Mouse (Mus musculus) lung, adult 2 months (tissue): Measurements from ENCODE around the gene Zdhhc14.

Source experiments
- CTCF ChIP-seq: fragments of 200-500 bp; IDR thresholded peaks from 2 replicates; pipeline ENCODE4 v1.5.1; 2011; ENCODE audit warnings: mild to moderate bottlenecking, low read length, control low read depth; ENCODE audit not compliant: insufficient read depth
- POLR2A ChIP-seq: fragments of 200-500 bp; IDR thresholded peaks from 2 replicates; pipeline ENCODE4 v1.6.1; 2011; ENCODE audit warnings: low read depth, mild to moderate bottlenecking, control low read depth, low read length, borderline replicate concordance; ENCODE audit errors: extremely low read depth

DNA sequence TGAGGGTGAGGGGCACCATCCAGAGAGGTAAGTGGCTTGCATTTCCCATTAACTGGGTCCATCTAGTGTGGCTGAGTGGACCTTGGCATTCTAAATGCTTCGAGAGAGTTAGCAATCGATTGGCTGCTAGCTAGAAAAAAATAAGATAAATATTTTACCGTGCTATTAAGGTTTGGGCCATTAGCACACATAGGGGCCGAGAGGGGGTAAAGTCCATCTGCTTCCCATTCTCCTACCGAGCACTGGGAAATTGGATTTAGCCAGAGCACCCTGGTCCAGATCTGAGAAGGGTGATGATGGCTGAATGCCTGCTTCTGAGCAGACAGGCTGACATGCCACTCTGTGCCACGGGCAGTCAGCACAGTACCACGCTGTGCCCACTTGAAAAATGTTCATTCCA, 263.1 kb downstream of the Zdhhc14 start:
- TF ChIP-seq POLR2A = no peak
- TF ChIP-seq CTCF = no peak
